Mouse (Mus musculus) common myeloid progenitor, adult 5-6 weeks (primary cell): ENCODE measurements around the gene Ccl1. TPM values are rescaled to one million over a fixed set of nuclear protein-coding genes. Genes with fewer than 3 reads are reported as not detected.

Source experiments
- ATAC-seq: replicated peaks from 2 replicates; pipeline ENCODE4 v1.8.0; 2016; ENCODE audit warnings: low read depth, mild to moderate bottlenecking, moderate TSS enrichment, inconsistent platforms; ENCODE audit not compliant: poor library complexity, severe bottlenecking
- total RNA-seq: library from RNA; stranded (forward); fragments of 200-1000, 187-1606 nt; gene quantifications from 2 replicates; pipeline ENCODE4 v1.2.3, GENCODE M21; 2017

Ccl1 gene
- total RNA-seq, 1 experiment from 2014 or later = not detected

- ATAC-seq = 0 out of 2 replicates have a peak, but pooled peaks have one; percentile 29
Observed at GRCm38 (mm10) chr11:82139492-82140094, 165.9 kb downstream of the Ccl1 start.

DNA sequence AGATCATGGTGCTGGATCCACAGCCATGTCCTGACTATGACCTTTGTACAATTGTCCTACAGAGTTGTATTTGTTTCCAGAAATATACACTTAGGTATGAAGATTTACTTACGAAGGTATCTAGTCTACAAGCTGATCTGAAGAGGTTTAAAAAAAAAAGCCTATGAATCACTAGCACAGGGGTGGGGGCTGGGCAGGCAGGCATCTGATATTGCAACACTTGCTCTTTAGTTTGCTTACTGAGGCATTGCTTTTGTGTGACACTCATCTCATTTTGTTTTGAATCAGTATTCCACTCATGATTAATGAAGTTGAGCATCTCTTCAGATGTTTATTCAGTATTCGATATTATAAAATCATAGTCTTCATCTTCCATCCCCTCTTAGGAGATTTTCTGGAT is 169.3 kb downstream of the Ccl1 start:
- ATAC-seq = no peak

DNA sequence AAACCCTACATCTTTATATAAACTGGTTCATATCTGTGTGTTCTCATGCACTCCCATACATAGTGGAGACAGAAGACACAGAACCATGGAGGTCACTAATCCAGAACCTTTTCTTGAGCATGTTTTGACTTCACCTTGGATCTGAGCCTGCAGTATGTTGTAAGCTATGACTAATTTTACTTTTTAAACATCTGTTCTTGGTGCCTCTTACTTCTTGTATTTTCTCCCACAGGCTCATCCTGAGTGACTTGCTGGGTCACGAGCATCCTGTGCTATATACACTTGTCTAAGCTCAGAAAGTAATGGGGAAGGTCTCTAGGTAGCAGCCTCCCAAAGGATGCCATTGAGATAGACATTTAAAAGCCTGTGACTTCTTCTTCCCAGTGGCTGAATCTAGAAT is 172.5 kb downstream of the Ccl1 start:
- no peak for ATAC-seq

Other genes with a start within 250 kb of the Ccl1 start
- gene Ccl11, start 247.9 kb downstream of the Ccl1 start, total RNA-seq = not detected in 2 replicates
- gene Ccl12, start 203.8 kb downstream of the Ccl1 start, total RNA-seq = not detected in 2 replicates
- not detected in 2 replicates for gene Ccl8, start 190.5 kb downstream of the Ccl1 start, total RNA-seq
- not detected in 2 replicates for gene Tmem132e, start 83.2 kb upstream of the Ccl1 start, total RNA-seq